Mouse (Mus musculus): ENCODE results near the gene Cby1. TPM values are rescaled to one million over a fixed set of nuclear protein-coding genes. Genes with fewer than 3 reads are reported as not detected.
"Not testable (repeated sequence)": the region's sequence is repeated elsewhere in the genome, so short reads cannot be mapped to it uniquely, and the experiment has no call there.

Cby1 gene
- polyA plus RNA-seq, 1 experiment = 19.9 TPM

GRCm38 (mm10) chr15:79670972-79671299, 11.9 kb downstream of the Cby1 start:
- no peak overlapping the region for H3K27ac ChIP-seq (ENCODE audit: insufficient read depth, low read length)
- peaks cover 5% of the 10 kb centered on the region; the same call in 1 of the 2 replicates for H3K4me1 ChIP-seq (ENCODE audit: control insufficient read depth, insufficient read depth, low read length)
- peak overlapping the region; percentile 86 for H3K4me3 ChIP-seq (ENCODE audit: insufficient read depth, low read length)
- TF ChIP-seq POLR2A (IDR thresholded peaks at IDR 0.05; ENCODE audit: low read depth, low read length) = no peak
- TF ChIP-seq CTCF (IDR thresholded peaks at IDR 0.05; ENCODE audit: borderline replicate concordance, insufficient read depth, low read length) = no peak

- H3K4me1 ChIP-seq (ENCODE audit: control insufficient read depth, insufficient read depth, low read length); H3K27ac ChIP-seq (ENCODE audit: insufficient read depth, low read length): not testable (repeated sequence)
- H3K4me3 ChIP-seq (ENCODE audit: insufficient read depth, low read length) = peak overlapping the region; percentile 86
Observed at GRCm38 (mm10) chr15:79671828-79672348, 12.9 kb downstream of the Cby1 start.

- Histone ChIP-seq H3K4me3 (ENCODE audit: insufficient read depth, low read length) (no peak overlapping the region), H3K4me1 (ENCODE audit: control insufficient read depth, insufficient read depth, low read length) (no peaks in the 10 kb centered on the region), H3K27ac (ENCODE audit: insufficient read depth, low read length) (no peak overlapping the region)
- TF ChIP-seq POLR2A (IDR thresholded peaks at IDR 0.05; ENCODE audit: low read depth, low read length) (no peak), CTCF (IDR thresholded peaks at IDR 0.05; ENCODE audit: borderline replicate concordance, insufficient read depth, low read length) (no peak)
Observed at GRCm38 (mm10) chr15:79677936-79678335, 18.9 kb downstream of the Cby1 start.

- no peak overlapping the region for H3K27ac ChIP-seq (ENCODE audit: insufficient read depth, low read length)
- H3K4me1 ChIP-seq (ENCODE audit: control insufficient read depth, insufficient read depth, low read length) = peaks cover 6% of the 10 kb centered on the region; the same call in 1 of the 2 replicates
- TF ChIP-seq POLR2A (IDR thresholded peaks at IDR 0.05; ENCODE audit: low read depth, low read length) (no peak), CTCF (IDR thresholded peaks at IDR 0.05; ENCODE audit: borderline replicate concordance, insufficient read depth, low read length) (no peak)
- no peak overlapping the region for H3K4me3 ChIP-seq (ENCODE audit: insufficient read depth, low read length)
Observed at GRCm38 (mm10) chr15:79681973-79682372, 23.0 kb downstream of the Cby1 start.

GRCm38 (mm10) chr15:79683146-79683545, 24.1 kb downstream of the Cby1 start:
- Histone ChIP-seq H3K4me3 (ENCODE audit: insufficient read depth, low read length) (no peak overlapping the region), H3K4me1 (ENCODE audit: control insufficient read depth, insufficient read depth, low read length) (peaks cover 6% of the 10 kb centered on the region; the same call in 1 of the 2 replicates), H3K27ac (ENCODE audit: insufficient read depth, low read length) (no peak overlapping the region)
- TF ChIP-seq POLR2A (IDR thresholded peaks at IDR 0.05; ENCODE audit: low read depth, low read length) (no peak), CTCF (IDR thresholded peaks at IDR 0.05; ENCODE audit: borderline replicate concordance, insufficient read depth, low read length) (no peak)

- H3K4me3 ChIP-seq (ENCODE audit: insufficient read depth, low read length) = peak overlapping the region; percentile 26; the same call in 1 of the 2 replicates
- TF ChIP-seq CTCF (IDR thresholded peaks at IDR 0.05; ENCODE audit: borderline replicate concordance, insufficient read depth, low read length) (no peak), POLR2A (IDR thresholded peaks at IDR 0.05; ENCODE audit: low read depth, low read length) (no peak)
- peaks cover 6% of the 10 kb centered on the region; the same call in 1 of the 2 replicates for H3K4me1 ChIP-seq (ENCODE audit: control insufficient read depth, insufficient read depth, low read length)
- H3K27ac ChIP-seq (ENCODE audit: insufficient read depth, low read length) = peak overlapping the region; percentile 55
Observed at GRCm38 (mm10) chr15:79683707-79684465, 24.9 kb downstream of the Cby1 start.

GRCm38 (mm10) chr15:79684616-79685015, 25.6 kb downstream of the Cby1 start:
- Histone ChIP-seq H3K27ac (ENCODE audit: insufficient read depth, low read length) (0 out of 2 replicates have a peak overlapping the region, but pooled peaks have one; percentile 55), H3K4me1 (ENCODE audit: control insufficient read depth, insufficient read depth, low read length) (peaks cover 6% of the 10 kb centered on the region; the same call in 1 of the 2 replicates), H3K4me3 (ENCODE audit: insufficient read depth, low read length) (peak overlapping the region; percentile 73)
- TF ChIP-seq CTCF (IDR thresholded peaks at IDR 0.05; ENCODE audit: borderline replicate concordance, insufficient read depth, low read length) (no peak), POLR2A (IDR thresholded peaks at IDR 0.05; ENCODE audit: low read depth, low read length) (no peak)

- no peak for TF ChIP-seq POLR2A (IDR thresholded peaks at IDR 0.05; ENCODE audit: low read depth, low read length)
- no peak for TF ChIP-seq CTCF (IDR thresholded peaks at IDR 0.05; ENCODE audit: borderline replicate concordance, insufficient read depth, low read length)
- H3K4me1 ChIP-seq (ENCODE audit: control insufficient read depth, insufficient read depth, low read length) = peaks cover 6% of the 10 kb centered on the region
- peak overlapping the region; percentile 73 for H3K4me3 ChIP-seq (ENCODE audit: insufficient read depth, low read length)
- no peak overlapping the region for H3K27ac ChIP-seq (ENCODE audit: insufficient read depth, low read length)
Observed at GRCm38 (mm10) chr15:79685141-79685641, 26.2 kb downstream of the Cby1 start.

- Histone ChIP-seq H3K4me3 (ENCODE audit: insufficient read depth, low read length) (peak overlapping the region; percentile 73), H3K4me1 (ENCODE audit: control insufficient read depth, insufficient read depth, low read length) (peaks cover 6% of the 10 kb centered on the region), H3K27ac (ENCODE audit: insufficient read depth, low read length) (no peak overlapping the region)
- TF ChIP-seq POLR2A (IDR thresholded peaks at IDR 0.05; ENCODE audit: low read depth, low read length) (no peak), CTCF (IDR thresholded peaks at IDR 0.05; ENCODE audit: borderline replicate concordance, insufficient read depth, low read length) (no peak)
Observed at GRCm38 (mm10) chr15:79686046-79686869, 27.3 kb downstream of the Cby1 start.
